Mouse (Mus musculus) kidney, adult 2 months (tissue): ENCODE results near the gene Ndufb10.

Source experiments
- CTCF ChIP-seq: fragments of 200-500 bp; conservative IDR thresholded peaks from 2 replicates; pipeline ENCODE4 v1.5.1; 2011; ENCODE audit warnings: low read depth, mild to moderate bottlenecking, control low read depth, low read length, moderate library complexity, mixed read lengths; ENCODE audit not compliant: insufficient read depth, insufficient read length
- POLR2A ChIP-seq: fragments of 200-500 bp; IDR thresholded peaks from one replicate; pipeline ENCODE4 v1.6.1; 2011; ENCODE audit warnings: low read depth, low read length, control low read depth

DNA sequence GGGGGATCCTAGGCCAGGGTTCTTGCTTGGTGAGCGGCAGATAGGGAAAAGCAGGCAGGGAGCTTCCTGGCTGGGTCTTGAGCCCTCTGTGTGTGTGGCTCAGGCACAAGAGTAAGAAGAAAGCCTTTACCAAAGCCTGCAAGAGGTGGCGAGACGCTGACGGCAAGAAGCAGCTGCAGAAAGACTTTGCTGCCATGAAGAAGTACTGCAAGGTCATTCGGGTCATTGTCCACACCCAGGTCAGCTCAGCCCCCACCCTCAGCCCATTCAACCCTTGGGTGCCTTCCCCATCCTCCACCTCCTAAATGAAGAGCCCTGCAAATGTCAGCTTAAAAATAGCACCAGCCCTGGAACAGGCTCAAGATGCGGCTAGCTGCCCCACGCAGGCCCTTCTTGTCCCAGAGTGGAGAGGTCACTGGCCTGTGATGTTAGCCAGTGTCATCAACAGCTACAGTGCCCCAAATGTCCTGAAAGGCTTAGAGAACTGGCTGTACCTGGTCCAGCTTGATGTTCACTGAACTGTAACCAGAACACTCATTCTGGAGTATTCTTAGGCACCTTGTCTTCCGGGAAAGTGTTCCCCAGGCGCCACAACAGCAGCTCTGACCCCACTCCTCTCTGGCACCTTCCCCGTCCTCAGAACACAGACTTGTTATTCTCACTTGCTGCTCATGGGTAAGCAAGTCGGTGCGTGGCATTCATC, 8.1 kb upstream of the Ndufb10 start:
- TF ChIP-seq CTCF (no peak), POLR2A (no peak)
